Mouse (Mus musculus): ENCODE measurements at regions not wholly inside any gene's neighbourhood (a gene's known extent, or its start where the extent isn't known, plus 50 kb on each side); places are given as distances from the start of the nearest gene placed in this dataset.
"Not testable (repeated sequence)": the region's sequence is repeated elsewhere in the genome, so short reads cannot be mapped to it uniquely, and the experiment has no call there.

GRCm38 (mm10) chr5:40920920-40921319 is 787.0 kb downstream of the Rab28 start:
- Histone ChIP-seq H3K4me1 (ENCODE audit: control insufficient read depth, insufficient read depth, low read length) (no peaks in the 10 kb centered on the region), H3K27me3 (ENCODE audit: control insufficient read depth, insufficient read depth, low read length) (no peaks in the 10 kb centered on the region), H3K4me2 (replicated peaks; ENCODE audit: low read depth, low read length, severe bottlenecking) (no peak overlapping the region), H3K4me3 (replicated peaks; ENCODE audit: low read length) (no peak overlapping the region), H3K9ac (ENCODE audit: low read depth, low read length, severe bottlenecking) (no peak overlapping the region), H3K36me3 (ENCODE audit: control insufficient read depth, insufficient read depth, low read length) (no peaks in the 10 kb centered on the region), H3K9me3 (ENCODE audit: control insufficient read depth, low read length) (no peaks in the 10 kb centered on the region), H3K27ac (replicated peaks; ENCODE audit: low read depth, low read length) (no peak overlapping the region)
- no peak for ATAC-seq (ENCODE audit: low FRiP score, low read depth)
- no peak for DNase-seq (ENCODE audit: low spot score)
- 72% methylated on average over 2 of the region's 2 CpGs for WGBS
- no peak for TF ChIP-seq POLR2A (IDR thresholded peaks at IDR 0.05; ENCODE audit: borderline replicate concordance, extremely low read depth, insufficient read depth, insufficient read length)

DNA sequence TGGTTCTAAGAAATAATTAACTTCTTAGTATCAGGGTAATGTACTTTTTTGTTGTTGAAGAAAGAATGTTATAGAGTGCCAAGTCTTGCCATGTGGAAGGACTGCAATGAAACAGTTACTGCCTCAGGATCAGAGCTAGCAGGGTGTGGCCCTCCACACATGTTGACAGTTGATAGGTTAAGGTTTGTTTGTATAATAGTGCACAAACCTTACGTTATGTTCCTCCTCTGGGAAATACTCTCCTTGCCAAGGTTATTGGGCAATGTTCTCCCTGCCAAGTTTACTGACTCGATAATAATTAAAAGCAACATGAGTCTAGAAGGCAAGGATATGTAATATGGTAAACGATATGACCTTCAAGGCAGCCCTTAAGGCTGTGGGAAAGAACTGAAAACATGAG is 799.2 kb downstream of the Rab28 start:
- Histone ChIP-seq H3K9ac (ENCODE audit: low read depth, low read length, severe bottlenecking) (no peak overlapping the region), H3K4me3 (replicated peaks; ENCODE audit: low read length) (no peak overlapping the region), H3K4me2 (replicated peaks; ENCODE audit: low read depth, low read length, severe bottlenecking) (no peak overlapping the region), H3K27ac (replicated peaks; ENCODE audit: low read depth, low read length) (no peak overlapping the region), H3K4me1 (ENCODE audit: control insufficient read depth, insufficient read depth, low read length) (no peaks in the 10 kb centered on the region), H3K36me3 (ENCODE audit: control insufficient read depth, insufficient read depth, low read length) (no peaks in the 10 kb centered on the region), H3K27me3 (ENCODE audit: control insufficient read depth, insufficient read depth, low read length) (no peaks in the 10 kb centered on the region), H3K9me3 (ENCODE audit: control insufficient read depth, low read length) (no peaks in the 10 kb centered on the region)
- 76% methylated on average over 3 of the region's 3 CpGs for WGBS
- no peak for ATAC-seq (ENCODE audit: low FRiP score, low read depth)
- no peak for TF ChIP-seq POLR2A (IDR thresholded peaks at IDR 0.05; ENCODE audit: borderline replicate concordance, extremely low read depth, insufficient read depth, insufficient read length)
- no peak for DNase-seq (ENCODE audit: low spot score)

DNA sequence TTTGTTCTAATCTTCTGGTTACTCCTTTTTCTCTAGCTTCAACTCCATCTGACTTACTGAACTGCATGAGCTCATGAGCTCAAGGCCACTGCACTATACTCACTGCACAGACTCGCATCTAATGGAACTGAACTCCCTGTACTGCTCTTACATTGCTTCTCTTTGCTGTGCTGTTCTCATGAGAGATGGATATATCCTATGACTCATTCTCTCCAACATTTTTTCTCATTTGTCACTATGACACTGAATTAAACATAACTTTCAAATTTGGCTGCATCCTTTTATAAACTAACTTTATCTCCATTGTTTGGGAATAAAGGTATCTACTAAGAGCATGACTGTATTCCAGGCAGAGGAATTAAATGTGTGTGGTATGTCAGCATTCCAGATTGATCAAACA is 806.2 kb downstream of the Rab28 start:
- ATAC-seq (ENCODE audit: low FRiP score, low read depth) (no peak), DNase-seq (ENCODE audit: low spot score) (no peak)
- Histone ChIP-seq H3K4me3 (replicated peaks; ENCODE audit: low read length) (no peak overlapping the region), H3K4me1 (ENCODE audit: control insufficient read depth, insufficient read depth, low read length) (no peaks in the 10 kb centered on the region), H3K27me3 (ENCODE audit: control insufficient read depth, insufficient read depth, low read length) (no peaks in the 10 kb centered on the region), H3K27ac (replicated peaks; ENCODE audit: low read depth, low read length) (no peak overlapping the region), H3K36me3 (ENCODE audit: control insufficient read depth, insufficient read depth, low read length) (no peaks in the 10 kb centered on the region), H3K9ac (ENCODE audit: low read depth, low read length, severe bottlenecking) (no peak overlapping the region), H3K4me2 (replicated peaks; ENCODE audit: low read depth, low read length, severe bottlenecking) (no peak overlapping the region), H3K9me3 (ENCODE audit: control insufficient read depth, low read length) (no peaks in the 10 kb centered on the region)
- WGBS, result 80% methylated on average over 1 of the region's 1 CpGs
- no peak for TF ChIP-seq POLR2A (IDR thresholded peaks at IDR 0.05; ENCODE audit: borderline replicate concordance, extremely low read depth, insufficient read depth, insufficient read length)

DNA sequence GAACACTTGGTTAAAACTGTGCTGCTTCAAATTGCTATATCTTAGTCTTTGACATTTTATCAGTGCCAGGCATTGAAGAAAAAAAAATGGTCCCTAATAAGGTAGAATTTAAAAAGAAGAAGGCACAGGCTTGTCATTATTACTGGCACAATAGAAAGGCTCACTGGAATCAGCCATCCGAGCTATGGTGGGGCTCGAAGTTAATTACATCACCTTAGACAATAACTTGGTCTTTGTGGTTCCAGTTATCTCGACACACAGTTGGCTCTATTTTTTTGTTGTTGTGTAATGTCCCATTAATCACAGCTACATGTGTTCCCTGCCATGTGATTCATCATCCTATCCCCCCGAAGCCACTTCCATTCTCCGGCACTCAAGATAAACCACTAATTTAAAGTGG is 825.1 kb downstream of the Rab28 start:
- 83% methylated on average over 5 of the region's 5 CpGs for WGBS
- H3K4me2 ChIP-seq (replicated peaks; ENCODE audit: low read depth, low read length, severe bottlenecking), result no peak overlapping the region
- TF ChIP-seq POLR2A (IDR thresholded peaks at IDR 0.05; ENCODE audit: borderline replicate concordance, extremely low read depth, insufficient read depth, insufficient read length), result no peak
- no peak overlapping the region for H3K4me3 ChIP-seq (replicated peaks; ENCODE audit: low read length)
- no peaks in the 10 kb centered on the region for H3K4me1 ChIP-seq (ENCODE audit: control insufficient read depth, insufficient read depth, low read length)
- H3K27me3 ChIP-seq (ENCODE audit: control insufficient read depth, insufficient read depth, low read length), result no peaks in the 10 kb centered on the region
- no peaks in the 10 kb centered on the region for H3K36me3 ChIP-seq (ENCODE audit: control insufficient read depth, insufficient read depth, low read length)
- H3K9me3 ChIP-seq (ENCODE audit: control insufficient read depth, low read length), result no peaks in the 10 kb centered on the region
- DNase-seq (ENCODE audit: low spot score), result no peak
- ATAC-seq (ENCODE audit: low FRiP score, low read depth), result no peak
- H3K9ac ChIP-seq (ENCODE audit: low read depth, low read length, severe bottlenecking), result no peak overlapping the region
- H3K27ac ChIP-seq (replicated peaks; ENCODE audit: low read depth, low read length), result no peak overlapping the region

GRCm38 (mm10) chr5:40877756-40878155 is 830.2 kb downstream of the Rab28 start:
- Histone ChIP-seq H3K4me2 (replicated peaks; ENCODE audit: low read depth, low read length, severe bottlenecking) (no peak overlapping the region), H3K9me3 (ENCODE audit: control insufficient read depth, low read length) (no peaks in the 10 kb centered on the region), H3K27ac (replicated peaks; ENCODE audit: low read depth, low read length) (no peak overlapping the region), H3K4me1 (ENCODE audit: control insufficient read depth, insufficient read depth, low read length) (no peaks in the 10 kb centered on the region), H3K4me3 (replicated peaks; ENCODE audit: low read length) (no peak overlapping the region), H3K27me3 (ENCODE audit: control insufficient read depth, insufficient read depth, low read length) (no peaks in the 10 kb centered on the region), H3K36me3 (ENCODE audit: control insufficient read depth, insufficient read depth, low read length) (no peaks in the 10 kb centered on the region), H3K9ac (ENCODE audit: low read depth, low read length, severe bottlenecking) (no peak overlapping the region)
- WGBS, result 72% methylated on average over 3 of the region's 3 CpGs
- DNase-seq (ENCODE audit: low spot score) (no peak), ATAC-seq (ENCODE audit: low FRiP score, low read depth) (no peak)
- TF ChIP-seq POLR2A (IDR thresholded peaks at IDR 0.05; ENCODE audit: borderline replicate concordance, extremely low read depth, insufficient read depth, insufficient read length), result no peak

DNA sequence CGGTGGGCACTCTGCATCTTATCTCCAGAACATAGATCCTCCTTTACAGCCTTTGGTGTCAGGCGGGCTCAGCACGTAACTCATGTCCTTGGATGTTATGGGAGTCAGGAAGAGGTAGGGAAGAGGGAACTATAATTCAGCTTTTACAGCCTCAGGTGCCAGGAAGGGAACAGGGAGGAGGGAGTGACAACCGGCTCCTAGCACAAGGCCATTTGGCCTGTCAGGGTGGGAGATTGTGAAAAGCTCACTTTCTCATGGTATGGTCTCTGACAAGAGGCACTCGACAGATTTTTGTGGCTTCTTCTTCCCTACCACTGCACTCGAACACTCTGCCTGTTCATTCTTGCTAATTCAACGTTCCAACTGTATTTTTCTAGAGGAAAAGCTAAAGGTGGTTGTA is 845.6 kb downstream of the Rab28 start:
- H3K27me3 ChIP-seq (ENCODE audit: control insufficient read depth, insufficient read depth, low read length); H3K9me3 ChIP-seq (ENCODE audit: control insufficient read depth, low read length); H3K4me2 ChIP-seq (replicated peaks; ENCODE audit: low read depth, low read length, severe bottlenecking); H3K27ac ChIP-seq (replicated peaks; ENCODE audit: low read depth, low read length); H3K4me3 ChIP-seq (replicated peaks; ENCODE audit: low read length); H3K4me1 ChIP-seq (ENCODE audit: control insufficient read depth, insufficient read depth, low read length); H3K36me3 ChIP-seq (ENCODE audit: control insufficient read depth, insufficient read depth, low read length); DNase-seq (ENCODE audit: low spot score); H3K9ac ChIP-seq (ENCODE audit: low read depth, low read length, severe bottlenecking); ATAC-seq (ENCODE audit: low FRiP score, low read depth): not testable (repeated sequence)
- 85% methylated on average over 7 of the region's 7 CpGs for WGBS

Measured in limb, embryonic 14.5 days (tissue).